Mouse (Mus musculus) sigmoid colon, adult 10 weeks (tissue): ENCODE data around the gene Atf4. TPM values are rescaled to one million over a fixed set of nuclear protein-coding genes. Genes with fewer than 3 reads are reported as not detected.

Source experiments
- polyA plus RNA-seq: library from polyadenylated mRNA; stranded (reverse); fragments of 350-450 nt; fragmentation: Illumina TruSeq; extraction: RNeasy Lipid Tissue Mini Kit (QIAGEN cat#74804); gene quantifications from one replicate; pipeline ENCODE4 v1.2.3, GENCODE M21; 2014; ENCODE audit warnings: low read depth, low replicate concordance

Gene Atf4
- polyA plus RNA-seq = 74.1 TPM

DNA sequence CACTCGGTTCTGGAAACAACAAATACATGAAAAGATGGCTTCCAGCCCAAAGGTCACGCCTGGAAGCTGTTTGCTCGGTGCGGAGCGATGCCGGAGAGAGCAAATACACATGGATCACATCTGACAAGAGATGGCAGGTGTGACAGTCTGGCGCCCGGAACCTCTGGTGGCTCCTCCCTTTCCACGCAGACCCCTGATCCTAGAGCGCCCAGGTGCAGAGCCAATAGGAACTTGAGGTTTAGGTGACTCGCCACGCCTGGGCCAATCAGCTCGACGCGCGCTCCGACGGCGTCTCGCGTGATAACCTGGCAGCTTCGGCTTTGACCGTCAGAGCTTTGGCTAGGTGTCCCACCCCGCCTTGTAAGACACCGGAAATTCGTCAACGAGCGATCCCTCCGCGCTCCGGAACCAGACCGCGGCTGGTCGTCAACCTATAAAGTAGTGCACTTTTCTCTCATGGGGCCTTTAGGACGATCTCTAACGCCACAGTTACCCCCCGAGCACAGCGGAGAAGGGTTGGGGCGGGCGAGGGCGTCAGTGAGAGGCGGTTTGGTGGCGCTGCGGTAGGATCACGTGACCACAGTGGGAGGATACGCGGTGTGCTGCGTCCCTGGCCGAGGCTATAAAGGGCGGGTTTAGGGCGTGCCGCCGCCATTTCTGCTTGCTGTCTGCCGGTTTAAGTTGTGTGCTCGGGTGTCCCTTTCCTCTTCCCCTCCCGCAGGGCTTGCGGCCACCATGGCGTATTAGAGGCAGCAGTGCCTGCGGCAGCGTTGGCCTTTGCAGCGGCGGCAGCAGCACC, at the start of gene Atf4:
Atf4 (plus strand) TSS at position 338 of the 799 bp plus-strand sequence.

GRCm38 (mm10) chr15:80233733-80234509, 21.1 kb upstream of the Atf4 start, which contains the start of gene Mief1:
Gene Mief1 (plus strand): TSS chr15:80234018.

GRCm38 (mm10) chr15:80235535-80235934, 19.4 kb upstream of the Atf4 start, which contains the start of gene AC140267.1:
Gene AC140267.1 (plus strand): TSS chr15:80235835.

GRCm38 (mm10) chr15:80263610-80264575, 8.9 kb downstream of the Atf4 start, which contains the start of gene Rps19bp1:
Gene Rps19bp1 (minus strand): TSS chr15:80264315.

GRCm38 (mm10) chr15:80286851-80287415, 31.9 kb downstream of the Atf4 start, which contains the start of gene Cacna1i:
Gene Cacna1i (plus strand): TSS chr15:80287238.

Other genes starting within 250 kb of the Atf4 start
- 0.13 TPM for gene Pdgfb, start 240.2 kb upstream of the Atf4 start, polyA plus RNA-seq
- 0.25 TPM for gene Syngr1, start 163.8 kb upstream of the Atf4 start, polyA plus RNA-seq
- gene Rpl3, start 163.3 kb upstream of the Atf4 start, polyA plus RNA-seq = 215 TPM
- 0.41 TPM for gene Tab1, start 122.1 kb upstream of the Atf4 start, polyA plus RNA-seq
- 36.9 TPM for gene Mgat3, start 81.5 kb upstream of the Atf4 start, polyA plus RNA-seq
- 21.5 TPM for gene Mief1, start 21.2 kb upstream of the Atf4 start, polyA plus RNA-seq
- not detected for gene AC140267.1, start 19.3 kb upstream of the Atf4 start, polyA plus RNA-seq
- 3.3 TPM for gene Rps19bp1, start 9.1 kb downstream of the Atf4 start, polyA plus RNA-seq
- 0.09 TPM for gene Cacna1i, start 32.1 kb downstream of the Atf4 start, polyA plus RNA-seq